Comparison of ENCODE assay signal across 21 mouse cellular contexts in genomic region chr5:34641991-34642390, GRCm38 (mm10).
"Had no signal": no experiment of that assay in that cellular context is flagged by ENCODE, and none has a peak within 500 bp of the region (broad histone marks: within the 10 kb centered on the region; RNA-seq: fewer than 3 reads in every experiment).

No protein-coding gene starts in this region.

- H3K27ac ChIP-seq: forebrain, embryonic 15.5 days; heart, adult 2 months; heart, embryonic 13.5 days; heart, embryonic 15.5 days; hindbrain, embryonic 14.5 days; limb, embryonic 13.5 days; limb, embryonic 15.5 days; liver, embryonic 12.5 days; liver, embryonic 14.5 days had no signal

- H3K27me3 ChIP-seq: forebrain, embryonic 15.5 days; heart, embryonic 13.5 days; heart, embryonic 15.5 days; limb, embryonic 13.5 days; limb, embryonic 15.5 days; liver, embryonic 12.5 days had no signal

- H3K4me3 ChIP-seq: forebrain, embryonic 15.5 days; heart, adult 2 months; heart, embryonic 13.5 days; heart, embryonic 15.5 days; limb, embryonic 13.5 days; limb, embryonic 15.5 days; liver, embryonic 12.5 days had no signal

- H3K9me3 ChIP-seq: forebrain, embryonic 15.5 days; heart, embryonic 13.5 days; heart, embryonic 15.5 days; limb, embryonic 13.5 days; limb, embryonic 15.5 days; liver, embryonic 12.5 days had no signal

- DNase-seq: forebrain, postnatal 0 days; gastrocnemius, postnatal 14 days; gastrocnemius, postnatal 36 days; heart, adult 11 months; heart, adult 2 months; heart, postnatal 14 days; heart, postnatal 36 days; layer of hippocampus, adult 9-11 months; layer of hippocampus, postnatal 36 days; left cerebral cortex, postnatal 4 days; lung, adult 18-20 months had no signal

- H3K4me2 ChIP-seq: forebrain, embryonic 15.5 days; heart, embryonic 11.5 days; heart, embryonic 13.5 days; heart, embryonic 15.5 days; hindbrain, embryonic 14.5 days; limb, embryonic 13.5 days; limb, embryonic 15.5 days; liver, embryonic 12.5 days had no signal

- H3K9ac ChIP-seq: forebrain, embryonic 15.5 days; forebrain, postnatal 0 days; heart, embryonic 13.5 days; heart, embryonic 15.5 days; hindbrain, embryonic 14.5 days; limb, embryonic 13.5 days; limb, embryonic 15.5 days; liver, embryonic 12.5 days; liver, embryonic 14.5 days had no signal

- ATAC-seq: forebrain, embryonic 15.5 days; hindbrain, embryonic 16.5 days had no signal
